Mouse (Mus musculus) lung, postnatal 0 days (tissue): ENCODE measurements around the gene Sema6d. TPM values are rescaled to one million over a fixed set of nuclear protein-coding genes. Genes with fewer than 3 reads are reported as not detected.
A peak's percentile ranks its signal among the peaks of the same experiment; 100 is the strongest.

ENCODE experiments used
- ATAC-seq: fragments of 200-750 bp; cut with Nextera tagmentation; 2 replicates; pipeline ENCODE4 v1.8.0; 2017; ENCODE audit warnings: moderate library complexity
- DNase-seq: peaks from one replicate; pipeline ENCODE4 v3.0.0-alpha.2; 2016; ENCODE audit warnings: low spot score
- H3K27ac ChIP-seq: fragments of 300-500 bp; sonication (generic); 2 replicates; pipeline ENCODE4 v1.5.1; 2014; ENCODE audit warnings: antibody characterized with exemption, mild to moderate bottlenecking, low read length, mixed read lengths
- H3K27me3 ChIP-seq: fragments of 300-500 bp; sonication (generic); replicated peaks from 2 replicates; pipeline ENCODE4 v1.6.1; 2014; ENCODE audit warnings: low read length, mixed read lengths; ENCODE audit not compliant: insufficient read depth
- H3K36me3 ChIP-seq: fragments of 300-500 bp; sonication (generic); 2 replicates; pipeline ENCODE4 v1.6.1; 2014; ENCODE audit warnings: low read length, mixed read lengths; ENCODE audit not compliant: insufficient read depth
- H3K4me1 ChIP-seq: fragments of 300-500 bp; sonication (generic); 2 replicates; pipeline ENCODE4 v1.6.1; 2014; ENCODE audit warnings: antibody characterized with exemption, low read depth, low read length, mixed read lengths; ENCODE audit not compliant: insufficient read depth
- H3K4me2 ChIP-seq: fragments of 300-500 bp; sonication (generic); replicated peaks from 2 replicates; pipeline ENCODE4 v1.6.1; 2014; ENCODE audit warnings: low read depth, mild to moderate bottlenecking, low read length, moderate library complexity, mixed read lengths
- H3K4me3 ChIP-seq: fragments of 300-500 bp; sonication (generic); 2 replicates; pipeline ENCODE4 v1.5.1; 2014; ENCODE audit warnings: low read depth, low read length
- H3K9ac ChIP-seq: fragments of 300-500 bp; sonication (generic); replicated peaks from 2 replicates; pipeline ENCODE4 v1.6.1; 2014; ENCODE audit warnings: low read depth, mild to moderate bottlenecking
- H3K9me3 ChIP-seq: fragments of 300-500 bp; sonication (generic); 2 replicates; pipeline ENCODE4 v1.6.1; 2016; ENCODE audit warnings: low read length, mixed read lengths
- CTCF ChIP-seq: IDR thresholded peaks from 2 replicates; pipeline ENCODE4 v1.5.1; 2016; ENCODE audit warnings: antibody characterized with exemption, mild to moderate bottlenecking
- EP300 ChIP-seq: IDR thresholded peaks from 2 replicates; pipeline ENCODE4 v1.6.1; 2016; ENCODE audit warnings: antibody characterized with exemption, mild to moderate bottlenecking, control low read depth
- WGBS: fragments of 180-500 bp; shearing (Covaris S2); extraction: QIAGEN DNeasy Blood & Tissue Kit; methylation state at CpG from one replicate; pipeline ENCODE4 v1.1.7; 2014; 5-methylcytosine and 5-hydroxymethylcytosine counted together
- polyA plus RNA-seq: library from polyadenylated mRNA; unstranded; fragments of >200 nt; fragmentation: Nextera tagmentation; extraction: Ambion mirVana; gene quantifications from 2 replicates; pipeline ENCODE4 v1.2.1, GENCODE M21; 2015

The Sema6d gene
- polyA plus RNA-seq, 1 experiment from 2014 or later, result 7.4 TPM

- Histone ChIP-seq H3K4me1 (no peaks in the 10 kb centered on the region), H3K27ac (no peak overlapping the region), H3K36me3 (no peaks in the 10 kb centered on the region), H3K9ac (no peak overlapping the region), H3K9me3 (no peaks in the 10 kb centered on the region), H3K4me2 (no peak overlapping the region), H3K27me3 (no peaks in the 10 kb centered on the region), H3K4me3 (no peak overlapping the region)
- DNase-seq (no peak), ATAC-seq (no peak)
- WGBS, result 76% methylated on average over 2 of the region's 2 CpGs
- no peak for TF ChIP-seq EP300
- TF ChIP-seq CTCF, result no peak
Observed at GRCm38 (mm10) chr2:124576053-124576452, 486.3 kb downstream of the Sema6d start.

DNA sequence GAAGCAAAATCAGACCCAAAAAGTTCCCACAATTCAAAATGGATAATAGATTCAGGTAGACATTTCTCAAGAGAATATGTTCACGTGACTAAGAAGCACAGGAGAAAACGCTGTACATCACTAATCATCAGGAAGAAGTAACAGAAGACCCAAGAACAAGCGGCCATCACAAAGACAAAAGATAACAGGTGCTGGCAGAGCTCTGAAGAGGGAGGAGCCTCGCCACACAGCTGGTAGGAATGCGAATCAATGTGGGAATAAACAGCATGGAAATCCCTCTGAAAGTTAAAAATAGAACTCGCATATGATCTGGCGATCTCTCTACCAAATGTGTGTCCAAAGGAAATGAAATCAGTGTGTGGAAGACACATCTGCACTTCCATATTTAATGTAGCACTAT, 493.8 kb downstream of the Sema6d start:
- 60% methylated on average over 7 of the region's 7 CpGs for WGBS
- ATAC-seq, result no peak
- no peak overlapping the region for H3K4me3 ChIP-seq
- H3K27me3 ChIP-seq, result no peaks in the 10 kb centered on the region
- H3K9me3 ChIP-seq, result no peaks in the 10 kb centered on the region
- DNase-seq, result no peak
- H3K36me3 ChIP-seq, result no peaks in the 10 kb centered on the region
- no peak overlapping the region for H3K27ac ChIP-seq
- no peak overlapping the region for H3K9ac ChIP-seq
- TF ChIP-seq EP300 (no peak), CTCF (no peak)
- H3K4me1 ChIP-seq, result no peaks in the 10 kb centered on the region
- H3K4me2 ChIP-seq, result no peak overlapping the region

DNA sequence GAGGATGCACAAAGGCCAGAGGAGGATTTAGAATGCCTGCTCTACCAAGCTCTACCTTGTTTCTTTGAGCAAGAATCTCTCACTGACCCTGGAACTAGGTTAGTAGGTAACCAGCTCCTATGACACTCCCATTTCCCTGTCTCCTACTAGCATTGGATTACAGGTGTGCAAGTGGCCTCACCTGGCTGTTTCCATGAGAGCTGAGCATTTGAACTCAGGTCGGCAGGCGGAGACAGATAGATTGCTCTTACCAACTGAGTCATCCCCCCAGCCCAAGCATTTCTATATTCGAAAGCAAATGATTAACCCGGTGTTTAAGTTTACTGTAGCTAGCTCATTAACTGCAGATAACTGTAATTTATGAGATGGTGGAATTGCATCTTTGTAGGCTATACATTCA, 503.0 kb downstream of the Sema6d start:
- H3K9me3 ChIP-seq, result no peaks in the 10 kb centered on the region
- H3K36me3 ChIP-seq, result no peaks in the 10 kb centered on the region
- no peak for DNase-seq
- H3K9ac ChIP-seq, result no peak overlapping the region
- H3K27me3 ChIP-seq, result no peaks in the 10 kb centered on the region
- H3K27ac ChIP-seq, result no peak overlapping the region
- ATAC-seq, result no peak
- no peak for TF ChIP-seq EP300
- no peak for TF ChIP-seq CTCF
- no peak overlapping the region for H3K4me2 ChIP-seq
- WGBS, result 83% methylated on average over 4 of the region's 4 CpGs
- H3K4me1 ChIP-seq, result no peaks in the 10 kb centered on the region
- no peak overlapping the region for H3K4me3 ChIP-seq

DNA sequence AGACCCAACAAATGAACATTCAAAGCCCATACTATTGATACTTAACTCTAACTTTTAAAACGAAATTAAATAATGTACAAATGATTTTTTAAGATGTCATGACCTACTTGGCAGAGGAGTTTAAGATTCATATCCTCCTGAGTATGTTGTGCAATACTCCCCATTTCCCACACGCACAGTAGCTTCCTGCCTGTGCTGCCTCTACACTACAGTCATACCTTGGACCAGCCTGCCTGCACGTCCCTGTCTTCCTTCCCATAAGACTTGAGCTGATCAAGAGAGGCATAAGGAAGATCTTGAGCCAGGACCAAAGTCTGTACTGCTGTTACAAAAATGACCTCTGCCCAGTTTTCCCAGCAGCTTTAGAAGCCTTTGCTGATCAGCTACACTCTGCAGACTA, 509.2 kb downstream of the Sema6d start:
- no peak overlapping the region for H3K27ac ChIP-seq
- ATAC-seq (no peak), DNase-seq (no peak)
- no peaks in the 10 kb centered on the region for H3K9me3 ChIP-seq
- no peaks in the 10 kb centered on the region for H3K27me3 ChIP-seq
- no peaks in the 10 kb centered on the region for H3K36me3 ChIP-seq
- H3K4me3 ChIP-seq, result no peak overlapping the region
- no peak overlapping the region for H3K4me2 ChIP-seq
- H3K9ac ChIP-seq, result no peak overlapping the region
- no peak for TF ChIP-seq EP300
- TF ChIP-seq CTCF, result no peak
- 48% methylated on average over 3 of the region's 3 CpGs for WGBS
- H3K4me1 ChIP-seq, result no peaks in the 10 kb centered on the region

GRCm38 (mm10) chr2:124601702-124602378, 512.1 kb downstream of the Sema6d start:
- Histone ChIP-seq H3K9me3 (no peaks in the 10 kb centered on the region), H3K4me2 (no peak overlapping the region), H3K27me3 (no peaks in the 10 kb centered on the region), H3K4me3 (no peak overlapping the region), H3K36me3 (no peaks in the 10 kb centered on the region), H3K9ac (no peak overlapping the region), H3K4me1 (no peaks in the 10 kb centered on the region), H3K27ac (no peak overlapping the region)
- TF ChIP-seq EP300, result no peak
- TF ChIP-seq CTCF, result no peak
- no peak for ATAC-seq
- WGBS, result 72% methylated on average over 9 of the region's 9 CpGs
- DNase-seq, result no peak

DNA sequence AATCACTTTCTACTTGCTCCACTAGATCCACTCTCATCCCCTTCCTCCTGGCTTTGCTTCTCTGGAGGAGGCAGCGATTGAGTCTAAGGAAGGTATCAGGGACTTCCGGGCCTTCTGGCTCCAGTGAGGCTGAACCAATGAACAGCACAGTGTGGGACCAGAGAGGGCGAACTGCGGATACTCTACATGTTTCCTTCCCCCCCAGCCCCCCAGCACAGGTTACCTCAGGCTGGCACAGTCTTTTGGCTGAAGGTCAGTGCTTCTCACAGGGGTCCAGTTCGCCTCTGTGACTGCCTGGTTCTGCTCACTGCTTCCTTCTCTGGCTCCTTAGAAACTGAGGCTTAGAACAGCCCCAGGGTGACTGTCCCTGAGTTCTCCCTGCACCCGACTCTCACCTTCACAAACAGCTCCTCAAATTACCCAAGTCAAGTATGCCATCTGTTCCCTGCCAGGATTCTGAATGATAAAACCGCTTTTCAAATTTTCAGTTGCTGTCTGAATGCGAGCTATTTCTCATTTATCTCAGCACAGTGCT, 512.7 kb downstream of the Sema6d start:
- TF ChIP-seq CTCF, result no peak
- TF ChIP-seq EP300, result no peak
- no peak overlapping the region for H3K27ac ChIP-seq

DNA sequence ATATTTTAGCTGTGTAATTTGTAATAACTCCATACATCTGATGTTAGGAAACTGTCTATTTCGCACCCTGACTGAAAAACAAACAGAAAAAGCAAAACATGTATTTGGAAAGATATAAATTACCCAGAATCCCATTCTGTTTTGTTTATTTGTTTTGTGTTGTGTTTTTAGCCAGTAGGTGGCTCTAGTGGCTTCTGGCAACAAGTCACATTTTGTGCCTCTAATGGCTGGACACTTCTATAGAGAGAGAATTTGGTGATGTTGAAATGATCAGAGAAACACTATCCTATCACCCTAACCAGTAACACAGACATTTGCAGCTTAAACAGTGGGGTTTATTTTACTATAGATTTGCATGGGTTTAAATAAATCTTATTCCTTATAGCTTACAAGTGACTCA, 515.6 kb downstream of the Sema6d start:
- no peak overlapping the region for H3K27ac ChIP-seq
- TF ChIP-seq CTCF, result peak; percentile 53
- no peak for TF ChIP-seq EP300
- no peak overlapping the region for H3K4me3 ChIP-seq
- no peak for ATAC-seq
- no peaks in the 10 kb centered on the region for H3K36me3 ChIP-seq
- DNase-seq, result peak; percentile 52
- H3K4me1 ChIP-seq, result no peaks in the 10 kb centered on the region
- no peak overlapping the region for H3K9ac ChIP-seq
- H3K27me3 ChIP-seq, result no peaks in the 10 kb centered on the region
- no peaks in the 10 kb centered on the region for H3K9me3 ChIP-seq
- H3K4me2 ChIP-seq, result no peak overlapping the region
- 88% methylated on average over 1 of the region's 1 CpGs for WGBS

More for the DNA sequence above, 512.7 kb downstream of the Sema6d start:
- no peaks in the 10 kb centered on the region for H3K4me1 ChIP-seq
- H3K36me3 ChIP-seq, result no peaks in the 10 kb centered on the region
- H3K4me3 ChIP-seq, result no peak overlapping the region
- H3K9me3 ChIP-seq, result no peaks in the 10 kb centered on the region
- no peak for ATAC-seq
- H3K27me3 ChIP-seq, result no peaks in the 10 kb centered on the region
- 64% methylated on average over 8 of the region's 8 CpGs for WGBS
- no peak for DNase-seq
- H3K4me2 ChIP-seq, result no peak overlapping the region
- no peak overlapping the region for H3K9ac ChIP-seq
